Mouse (Mus musculus): ENCODE data around the gene Hnrnpa2b1. TPM values are rescaled to one million over a fixed set of nuclear protein-coding genes. Genes with fewer than 3 reads are reported as not detected.

The Hnrnpa2b1 gene
- total RNA-seq, 4 experiments from 2014 or later = 250 to 326 (median 277) TPM

DNA sequence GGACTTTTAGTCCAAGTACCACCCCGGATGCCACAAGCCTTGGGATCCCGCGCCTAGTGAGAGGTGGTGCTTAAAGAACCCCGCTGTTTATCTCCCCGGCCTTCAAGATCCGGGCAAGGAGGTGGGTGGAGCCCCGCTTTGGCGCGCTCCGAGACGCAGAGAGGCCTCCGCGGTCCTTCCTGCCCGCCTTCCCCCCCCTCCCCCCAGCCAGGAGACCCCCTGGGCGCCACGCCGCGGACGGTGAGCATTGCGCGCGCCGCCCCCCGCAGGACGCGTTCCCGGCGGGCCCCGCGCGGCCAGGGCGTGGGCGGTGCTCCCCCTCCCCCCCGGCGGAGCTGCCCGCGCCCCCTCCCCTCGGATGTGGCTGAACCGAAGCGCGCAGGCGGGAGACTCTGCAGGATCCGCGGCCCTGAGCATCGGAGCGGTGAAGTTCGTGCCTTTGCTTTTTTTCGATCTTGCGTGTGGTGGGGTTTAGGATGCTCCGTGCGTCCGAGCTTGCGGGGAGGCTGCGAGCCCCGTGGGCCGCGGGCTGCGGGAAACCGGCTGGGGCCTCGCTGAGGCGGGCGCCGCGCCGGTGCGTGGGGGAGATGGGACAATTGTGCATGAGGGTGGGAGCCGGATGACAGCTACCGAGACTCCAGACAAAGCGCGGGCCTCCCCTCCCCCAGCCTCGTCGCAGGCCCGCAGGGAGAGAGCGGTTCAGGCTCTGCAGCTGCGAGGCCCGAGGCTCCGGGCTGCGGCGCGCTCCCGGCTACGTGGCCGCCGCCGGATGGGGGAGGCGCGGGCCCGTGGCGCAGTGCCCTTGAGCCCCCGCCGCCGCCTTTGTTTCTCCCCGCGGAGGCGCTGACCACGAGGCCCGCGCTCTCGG is 851 bp upstream of the Hnrnpa2b1 start, which contains the start of gene Cbx3:
Gene Cbx3 (plus strand): TSS at position 50 of the 868 bp plus-strand sequence.
- peak; percentile 44 to 63 for DNase-seq (ENCODE audit: low spot score in 2 of 2)

DNA sequence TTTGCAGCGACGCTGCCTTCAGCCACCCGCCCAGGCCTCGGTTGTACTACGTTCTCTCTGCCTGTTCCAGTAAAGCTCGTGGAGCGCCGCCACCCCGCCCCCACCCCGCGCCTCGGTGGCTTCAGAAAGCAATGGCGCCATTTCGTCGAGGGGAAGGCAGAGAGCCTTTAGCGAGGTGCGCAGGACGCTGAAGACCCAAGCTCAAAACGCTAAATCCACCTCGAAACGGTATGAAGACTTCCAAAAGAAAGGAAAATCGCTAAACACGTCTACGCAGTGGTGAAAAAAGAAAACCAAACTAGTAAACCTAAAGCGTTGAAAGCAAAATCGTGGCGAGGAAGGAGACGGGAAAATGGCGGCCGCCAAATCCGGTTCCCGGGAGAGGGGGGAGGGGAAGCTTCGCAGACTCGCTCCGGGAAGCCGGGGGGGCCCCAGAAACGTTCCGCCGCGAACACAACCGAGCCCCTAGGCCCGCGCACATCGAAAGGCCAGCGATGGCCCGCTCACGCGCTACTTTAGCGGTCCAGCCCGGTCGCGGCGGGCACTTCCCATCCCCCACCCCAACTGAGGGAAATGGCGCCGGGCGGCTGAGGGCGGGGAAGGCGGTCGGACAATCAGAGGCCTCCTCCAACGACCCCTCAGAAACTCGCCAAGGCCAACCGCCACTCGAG is 668 bp downstream of the Hnrnpa2b1 start:
- DNase-seq (ENCODE audit: low spot score in 2 of 2) = peak; percentile 41 to 59

DNA sequence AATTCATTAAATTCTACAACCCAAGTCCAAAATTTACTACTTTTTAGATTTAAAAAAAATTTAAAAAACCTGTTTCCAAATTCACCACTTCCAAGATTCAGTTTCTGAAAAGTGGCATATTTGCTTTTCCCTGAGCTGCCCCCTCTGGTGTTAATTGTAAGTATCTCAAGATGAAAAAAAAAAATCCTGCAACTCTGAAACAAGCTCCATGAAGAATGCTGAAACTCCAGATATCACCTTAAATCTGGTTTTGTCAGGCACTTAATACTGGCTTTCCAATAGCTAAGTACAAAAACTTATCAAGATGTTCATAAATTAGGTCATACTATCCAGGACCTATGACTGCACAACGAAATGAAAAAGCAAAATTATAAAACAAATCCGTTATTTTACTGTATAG is 2.0 kb downstream of the Hnrnpa2b1 start:
- no peak for DNase-seq (ENCODE audit: low spot score in 2 of 2)

DNA sequence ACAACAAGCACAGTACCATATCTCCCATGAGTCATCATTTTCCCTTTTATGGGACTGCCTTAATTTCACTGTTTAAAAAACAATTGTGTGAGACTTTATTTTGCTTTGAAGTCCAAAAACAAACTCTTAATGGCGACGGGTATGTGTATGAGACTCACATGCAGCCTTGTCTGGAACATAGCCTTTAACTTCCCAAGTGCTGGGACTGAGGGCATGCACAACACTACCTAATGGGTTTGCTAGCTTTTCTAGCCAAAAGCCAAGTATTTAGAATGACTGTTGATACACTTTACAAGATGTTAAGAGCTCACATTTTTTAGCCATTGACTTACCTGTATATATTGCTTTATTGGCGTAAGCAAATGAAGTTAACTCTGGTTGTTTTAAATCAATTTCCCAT is 9.3 kb downstream of the Hnrnpa2b1 start:
- no peak for DNase-seq (ENCODE audit: low spot score in 2 of 2)

DNA sequence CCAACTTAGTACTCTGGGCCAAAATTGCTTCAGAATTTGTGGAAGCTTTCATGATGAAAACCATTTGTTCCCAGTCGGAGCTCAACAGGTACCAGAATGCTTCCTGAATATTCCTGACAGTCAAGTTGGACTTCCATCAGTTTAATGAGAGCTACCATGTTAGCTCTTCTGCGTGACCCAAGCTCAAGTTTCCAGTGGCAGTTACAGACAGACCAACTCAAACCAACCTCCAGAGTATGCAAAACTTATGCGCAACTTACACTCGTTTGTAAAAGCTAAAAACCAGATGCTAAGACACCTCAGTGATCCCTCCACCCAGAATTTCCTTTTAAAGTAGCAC is 9.7 kb downstream of the Hnrnpa2b1 start:
- no peak for DNase-seq (ENCODE audit: low spot score in 2 of 2)

DNA sequence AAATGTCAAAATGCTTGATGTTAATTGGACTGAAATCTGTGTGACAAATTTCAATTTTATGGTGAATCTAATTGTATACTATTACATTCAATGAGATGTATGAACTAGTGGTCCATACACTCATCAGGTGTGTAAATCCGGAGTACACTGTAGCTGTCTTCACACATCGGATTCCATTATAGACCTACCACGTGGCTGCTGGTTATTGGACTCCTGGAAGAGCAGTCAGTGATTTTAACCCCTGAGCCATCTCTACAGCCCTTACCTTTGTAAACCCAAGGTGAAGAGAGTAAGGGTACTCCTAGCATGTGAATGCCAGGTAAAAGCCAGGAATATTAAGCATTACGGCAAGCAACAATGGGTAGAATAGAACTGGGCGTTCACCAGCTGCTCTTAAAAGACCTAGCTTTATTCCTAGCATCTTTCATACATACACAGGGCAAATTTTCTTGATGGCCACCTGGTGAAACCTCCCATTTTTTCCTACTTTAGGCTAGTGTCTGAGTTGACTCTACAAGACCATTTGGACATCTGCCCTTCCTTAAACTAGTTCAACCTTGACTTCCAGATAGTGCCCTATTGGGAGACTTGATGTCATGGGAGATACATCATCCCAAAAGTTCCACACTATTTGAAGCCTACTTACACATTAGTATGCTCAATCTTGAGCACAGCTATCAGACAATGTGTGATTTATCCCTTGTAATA is 10.2 kb downstream of the Hnrnpa2b1 start:
- no peak for DNase-seq (ENCODE audit: low spot score in 2 of 2)

DNA sequence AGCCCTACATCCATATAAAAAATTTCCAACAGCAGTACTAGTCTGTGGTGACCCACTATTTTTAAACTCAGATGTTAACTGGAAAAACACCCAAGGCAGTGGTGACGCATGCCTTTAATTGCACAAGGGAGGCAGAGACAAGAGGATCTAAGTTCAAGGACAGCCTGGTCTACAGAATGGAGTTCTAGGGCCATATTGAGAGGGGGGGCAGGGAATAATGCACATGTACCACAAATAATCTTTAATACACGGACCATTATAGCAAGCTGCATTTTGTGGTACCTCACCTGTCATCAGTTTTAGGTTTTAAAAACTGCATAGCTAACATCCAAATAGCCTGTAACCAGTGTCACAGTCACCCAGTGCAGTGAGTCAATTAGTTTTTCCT is 10.8 kb downstream of the Hnrnpa2b1 start:
- no peak for DNase-seq (ENCODE audit: low spot score in 2 of 2)

DNA sequence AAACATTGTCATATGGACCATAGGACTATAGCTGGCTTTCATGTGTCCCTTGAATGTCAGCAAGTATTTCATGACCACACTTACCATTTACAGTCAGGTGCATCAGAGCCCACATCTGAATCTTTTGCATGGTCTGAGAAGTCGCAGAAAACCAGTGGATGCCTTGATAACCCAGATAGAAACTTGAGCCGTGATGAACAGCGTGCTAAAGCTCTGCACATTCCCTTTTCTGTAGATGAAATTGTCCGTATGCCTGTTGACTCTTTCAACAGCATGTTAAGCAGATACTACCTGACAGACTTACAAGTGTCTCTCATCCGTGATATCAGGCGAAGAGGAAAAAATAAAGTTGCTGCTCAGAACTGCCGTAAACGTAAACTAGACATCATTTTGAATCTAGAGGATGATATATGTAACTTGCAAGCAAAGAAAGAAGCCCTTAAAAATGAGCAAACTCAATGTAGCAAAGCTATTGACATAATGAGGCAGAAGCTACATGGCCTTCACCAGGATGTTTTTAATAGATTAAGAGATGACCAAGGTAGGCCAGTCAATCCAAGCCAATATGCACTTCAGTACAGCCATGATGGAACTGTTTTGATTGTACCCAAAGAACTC is 11.8 kb downstream of the Hnrnpa2b1 start:
- no peak for DNase-seq (ENCODE audit: low spot score in 2 of 2)

DNA sequence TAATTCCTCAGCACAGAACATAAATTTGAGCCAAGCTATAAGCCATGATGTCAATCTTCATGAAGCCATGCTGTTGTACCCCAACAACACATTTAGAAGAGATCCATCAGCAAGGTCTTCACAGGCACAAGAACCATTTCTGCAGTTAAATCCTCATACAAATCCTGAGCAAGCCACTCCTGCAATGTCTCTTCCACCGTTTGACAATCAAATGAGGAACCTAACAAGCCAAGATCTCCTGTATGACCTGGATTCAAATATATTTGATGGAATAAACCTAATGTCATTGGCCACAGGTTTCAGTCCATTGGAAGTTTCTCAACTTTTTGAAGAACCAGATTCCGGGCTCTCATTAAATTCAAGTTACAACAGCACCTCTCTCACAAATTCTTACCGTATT is 12.4 kb downstream of the Hnrnpa2b1 start:
- no peak for DNase-seq (ENCODE audit: low spot score in 2 of 2)

DNA sequence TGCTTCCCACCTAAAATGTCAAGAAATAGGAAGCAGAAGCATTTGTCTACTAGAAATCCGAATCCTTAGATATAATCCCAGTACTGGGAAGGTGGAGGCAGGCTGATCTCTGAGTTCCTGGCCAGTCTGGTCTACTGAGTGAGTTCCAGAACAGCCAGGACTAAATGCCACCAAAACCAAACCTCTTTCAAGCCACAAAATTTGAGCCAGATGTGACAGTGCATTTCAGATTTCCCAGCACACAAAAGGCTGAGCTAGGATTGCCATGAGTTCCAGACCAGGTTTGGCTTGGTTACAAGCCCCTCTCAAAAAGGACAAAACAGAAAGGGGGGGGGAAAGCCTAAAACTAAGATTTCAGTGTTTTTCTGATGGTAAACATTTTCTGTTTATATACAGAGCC is 13.5 kb downstream of the Hnrnpa2b1 start:
- no peak for DNase-seq (ENCODE audit: low spot score in 2 of 2)

DNA sequence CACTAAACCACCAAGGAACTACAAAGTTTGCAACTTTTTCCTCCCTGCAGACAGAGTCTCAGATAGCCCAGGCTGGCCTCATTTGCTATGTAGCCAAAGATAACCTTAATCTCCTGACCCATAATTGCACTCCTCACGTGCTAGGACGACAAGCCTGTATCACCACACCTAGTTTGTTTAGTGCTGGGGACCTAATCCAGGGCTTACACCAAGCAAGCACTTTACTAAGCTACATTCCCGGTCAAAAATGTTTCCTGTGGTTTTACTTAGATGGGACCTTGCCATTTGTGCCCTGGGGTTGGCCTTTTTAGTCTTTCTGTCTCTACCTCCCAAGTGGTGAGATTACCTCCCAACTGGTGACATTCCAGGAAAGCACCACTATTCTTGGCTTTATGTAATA is 14.7 kb downstream of the Hnrnpa2b1 start:
- DNase-seq (ENCODE audit: low spot score in 2 of 2) = no peak

DNA sequence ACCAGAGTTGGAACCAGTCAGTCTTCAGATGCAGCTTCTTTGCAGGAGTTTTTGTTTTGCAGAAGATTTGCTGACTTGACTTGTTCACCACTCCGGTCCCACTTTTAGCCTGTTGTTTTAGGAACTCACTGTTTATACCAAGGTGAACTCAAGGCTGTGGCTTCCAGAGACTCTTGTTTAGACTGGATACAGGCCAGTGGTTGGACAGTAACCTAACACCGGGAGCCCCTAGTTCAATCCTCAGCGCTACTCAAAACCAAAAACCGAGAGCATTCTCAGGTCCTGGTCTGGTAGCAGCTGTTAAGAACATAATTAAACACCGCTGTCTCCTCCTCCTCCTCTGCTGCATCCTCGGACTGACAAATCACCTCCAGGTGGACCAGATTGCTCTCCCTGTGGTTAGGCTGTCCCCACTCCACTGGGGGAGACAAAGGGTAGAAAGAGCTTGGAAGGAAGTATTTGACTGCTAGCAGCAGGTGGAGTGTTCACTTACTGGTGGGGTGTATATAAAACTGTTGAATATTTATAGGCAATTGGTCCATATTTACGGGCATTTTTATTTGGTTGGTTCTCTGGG is 16.7 kb downstream of the Hnrnpa2b1 start:
- no peak for DNase-seq (ENCODE audit: low spot score in 2 of 2)

DNA sequence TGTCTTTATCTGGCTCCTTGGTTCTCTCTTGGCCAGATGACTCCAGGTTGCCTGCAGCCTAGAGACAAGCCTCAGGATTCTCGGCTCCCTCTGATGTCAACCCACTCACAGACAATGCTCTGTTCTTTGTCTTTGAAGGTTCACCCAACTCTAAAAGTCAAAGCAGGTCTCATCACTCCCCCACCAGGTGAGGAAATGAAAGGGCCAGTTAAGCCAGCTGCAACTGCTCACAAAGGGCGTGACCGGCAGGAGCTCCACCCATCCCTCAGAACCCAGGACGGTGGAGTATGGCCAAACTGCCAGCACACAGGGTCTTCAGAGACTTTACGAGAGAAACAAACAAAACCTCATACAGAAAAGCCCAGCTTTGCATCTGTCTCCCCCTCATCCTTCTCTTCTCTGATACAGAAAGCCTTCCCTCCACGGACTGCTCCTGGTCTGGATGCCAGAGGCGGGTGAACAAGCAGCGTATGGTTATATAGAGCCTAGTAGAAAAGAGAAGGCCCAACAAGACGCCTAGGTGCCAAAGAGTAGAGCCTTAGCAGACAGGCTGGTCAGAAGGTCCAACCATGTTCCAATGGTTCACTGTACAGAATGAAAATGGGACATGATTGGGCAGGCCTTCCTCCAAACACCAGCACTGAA is 27.4 kb downstream of the Hnrnpa2b1 start:
- no peak for DNase-seq (ENCODE audit: low spot score in 2 of 2)

DNA sequence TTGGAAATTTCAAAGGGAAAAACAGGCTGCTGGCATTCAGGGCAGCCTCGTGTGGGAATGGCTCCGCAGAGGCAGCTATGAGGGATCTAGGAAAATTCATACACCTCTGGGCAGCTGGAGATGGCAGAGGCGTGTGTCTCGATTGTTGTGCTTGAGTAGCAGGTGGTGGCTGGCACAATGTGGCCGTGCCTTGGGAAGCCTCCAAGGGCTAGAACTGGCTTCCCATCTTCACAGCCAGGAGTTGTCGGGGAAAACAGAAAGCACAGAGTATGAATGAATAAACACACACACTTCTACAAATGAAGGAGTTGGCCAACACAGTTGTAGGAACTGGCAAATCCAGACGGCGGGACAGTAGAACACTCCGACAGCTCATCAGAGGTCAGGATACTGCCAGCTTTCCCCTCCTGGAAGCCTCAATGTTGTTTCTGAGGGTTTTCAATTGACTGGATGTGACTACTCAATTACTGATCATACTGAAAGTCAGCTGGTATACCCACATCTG is 30.8 kb downstream of the Hnrnpa2b1 start:
- no peak for DNase-seq (ENCODE audit: low spot score in 2 of 2)

DNA sequence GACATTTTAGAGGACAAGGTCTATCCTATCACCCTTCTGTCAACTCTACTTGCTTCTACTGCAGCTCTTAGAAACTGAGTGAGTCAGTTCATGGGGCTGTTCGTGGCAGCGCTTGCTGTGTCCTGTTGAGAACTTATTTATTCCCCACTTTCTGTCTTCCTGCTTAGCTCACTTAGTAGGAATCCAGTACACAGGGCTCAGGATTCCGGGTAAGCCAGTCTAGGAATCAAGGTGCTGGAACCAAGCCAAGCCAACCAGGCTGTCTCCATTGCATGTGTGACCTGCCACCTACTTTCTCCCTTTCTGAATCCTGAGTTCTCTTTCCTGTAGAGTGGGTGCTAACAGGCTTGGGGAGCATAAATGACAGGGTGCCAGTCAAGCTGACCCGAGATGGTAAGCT is 32.0 kb downstream of the Hnrnpa2b1 start:
- DNase-seq (ENCODE audit: low spot score in 2 of 2) = no peak

DNA sequence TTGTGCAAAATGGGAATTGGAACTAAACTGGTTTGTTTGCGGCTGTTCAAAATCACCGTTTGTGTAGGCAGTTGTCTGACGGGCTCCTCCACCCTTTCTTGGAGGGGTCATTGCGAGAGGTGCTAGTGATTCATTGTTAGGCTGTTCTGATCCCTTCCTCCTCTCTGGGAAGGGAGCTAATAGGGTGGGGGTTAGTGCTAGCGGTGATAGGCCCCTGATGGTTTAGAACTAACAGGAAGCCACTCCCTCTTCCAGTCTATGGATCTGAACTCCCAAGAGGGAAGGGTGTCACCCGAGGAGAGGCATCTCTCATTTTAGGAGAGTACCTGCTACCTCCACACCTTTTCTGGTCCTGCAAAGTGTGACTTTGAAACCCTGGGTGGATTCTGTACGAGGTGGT is 35.4 kb downstream of the Hnrnpa2b1 start:
- no peak for DNase-seq (ENCODE audit: low spot score in 2 of 2)

DNA sequence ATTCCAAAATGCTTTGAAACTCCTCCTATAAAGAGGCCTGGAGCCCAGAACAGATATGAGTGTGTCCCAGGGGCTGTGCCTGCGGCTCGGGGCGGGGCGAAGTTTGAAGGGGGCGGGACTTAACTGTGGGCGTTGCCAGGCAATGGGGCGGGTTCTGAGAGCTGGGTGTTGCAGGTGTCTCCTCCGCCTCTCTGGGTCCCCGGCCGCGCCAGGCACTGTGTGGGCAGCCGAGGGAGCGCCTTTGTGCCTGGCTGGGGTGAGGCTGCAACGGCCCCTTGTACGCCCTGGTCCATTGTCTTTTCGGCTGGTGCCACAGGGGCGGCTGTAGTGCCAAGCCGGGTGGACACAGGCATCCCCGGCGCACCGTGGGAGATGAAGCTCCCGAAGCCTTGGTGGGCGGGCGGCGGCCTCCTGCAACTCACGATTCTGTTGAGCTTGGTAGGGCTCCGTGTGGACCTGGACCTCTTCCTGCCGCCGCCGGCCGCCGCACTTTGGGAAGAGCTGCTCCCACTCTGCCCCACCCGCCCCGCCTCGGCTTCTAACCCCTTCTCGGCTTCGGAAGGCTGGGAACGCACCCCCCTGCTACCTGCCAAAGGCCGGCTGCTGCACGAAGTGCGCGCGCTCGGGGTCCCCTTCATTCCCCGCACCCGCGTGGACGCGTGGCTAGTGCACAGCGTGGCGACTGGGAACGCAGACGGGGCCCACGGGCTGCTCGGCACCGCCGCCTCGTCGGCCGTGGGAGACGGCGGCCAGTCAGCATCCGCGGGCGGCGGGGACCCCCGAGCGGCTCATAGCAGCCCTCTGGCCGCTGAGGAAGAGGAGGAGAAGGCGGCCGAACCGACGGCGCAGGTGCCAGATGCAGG is 36.9 kb downstream of the Hnrnpa2b1 start, which contains the start of gene Nfe2l3:
Gene Nfe2l3 (plus strand): TSS at position 136 of the 863 bp plus-strand sequence.
- DNase-seq (ENCODE audit: low spot score in 2 of 2) = peak in 1 of 2 experiments; percentile 6

DNA sequence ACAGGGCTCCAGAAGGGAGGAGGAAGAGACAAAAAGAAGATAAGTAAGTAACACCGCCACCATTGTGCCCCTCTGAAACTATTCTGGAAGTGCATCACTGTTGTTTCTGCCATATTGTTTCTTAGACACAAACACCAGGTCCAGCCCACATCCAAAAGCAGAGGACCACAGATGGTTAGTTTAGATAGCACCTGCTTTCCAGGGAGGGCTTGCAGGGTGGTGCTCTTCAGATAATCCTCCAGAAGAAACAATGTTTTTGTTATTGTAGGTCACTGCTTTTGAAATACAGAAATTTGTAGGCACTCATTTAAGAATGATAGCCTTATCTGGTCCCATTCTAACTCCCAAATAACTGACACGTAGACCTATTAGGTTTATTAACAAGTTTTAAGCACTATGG is 45.2 kb downstream of the Hnrnpa2b1 start:
- DNase-seq (ENCODE audit: low spot score in 2 of 2) = no peak

DNA sequence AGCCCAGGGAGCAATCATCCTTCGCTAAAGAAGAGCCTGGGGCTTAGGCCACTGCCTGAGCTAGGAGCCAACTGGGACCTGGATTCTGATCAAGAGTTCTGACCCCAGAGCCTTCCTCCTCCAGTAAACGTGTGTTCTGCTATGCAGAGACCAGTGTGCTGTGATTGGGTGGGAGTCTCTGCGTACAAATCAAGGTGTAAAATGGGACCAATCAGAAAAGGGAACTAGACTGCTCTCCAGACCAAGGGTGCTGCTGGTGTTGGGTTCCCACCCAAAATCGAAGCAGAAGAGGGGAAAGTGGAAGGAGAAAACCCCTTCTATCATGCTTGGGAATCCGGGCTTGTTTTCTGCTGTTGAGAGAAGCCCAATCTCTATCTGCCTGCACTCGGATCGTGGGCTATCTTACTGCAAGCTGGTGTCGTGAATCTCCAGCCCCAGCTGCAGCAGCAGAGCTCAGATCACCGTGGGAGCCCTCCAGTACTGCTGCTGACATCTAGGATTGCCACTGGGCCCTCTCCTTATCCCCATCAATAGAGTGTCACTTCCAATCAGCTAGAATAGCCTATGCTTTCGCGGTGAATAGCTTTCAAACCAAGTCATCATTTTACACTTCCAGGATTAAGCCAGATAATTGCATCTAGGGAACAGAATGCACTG is 46.1 kb downstream of the Hnrnpa2b1 start:
- no peak for DNase-seq (ENCODE audit: low spot score in 2 of 2)

Measured in gastrocnemius, adult 8-10 months (tissue).